Comparison of ENCODE assay signal across 14 mouse cellular contexts in the genomic region with DNA sequence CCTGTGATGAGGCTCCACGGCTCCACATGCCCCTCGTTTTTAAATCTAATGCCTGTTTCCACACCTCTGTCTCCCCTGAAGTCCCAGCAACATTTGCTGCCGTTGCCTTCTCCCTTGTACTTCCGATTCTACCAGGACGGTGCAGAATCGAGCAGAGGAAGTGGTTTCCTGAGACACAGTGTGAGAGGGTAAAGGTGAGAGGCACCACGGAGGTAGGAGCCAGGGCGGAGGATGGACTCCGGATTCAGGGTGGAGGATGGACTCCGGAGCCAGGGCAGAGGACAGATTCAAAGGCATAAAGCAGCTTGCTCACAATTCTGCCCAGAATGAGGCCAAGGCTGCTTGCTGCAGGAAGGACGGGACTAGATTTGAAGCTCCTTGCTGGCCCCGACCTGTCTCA.
DNase-seq lines count a peak whose midpoint lies in the region; ATAC-seq and TF ChIP-seq lines count a peak whose summit lies in the region.
"Had no signal": no experiment of that assay in that cellular context is flagged by ENCODE, and none has a peak within 500 bp of the region (broad histone marks: within the 10 kb centered on the region; RNA-seq: fewer than 3 reads in every experiment).

No protein-coding gene starts in this region.

- no peak for ATAC-seq in hindbrain, embryonic 13.5 days (ENCODE audit: low FRiP score)
- no peak for ATAC-seq in hindbrain, embryonic 14.5 days (ENCODE audit: low FRiP score)
- peak; percentile 59 for ATAC-seq in activated CD4-positive, CD25-positive, alpha-beta regulatory T cell, adult 4 months
- peak; percentile 40 for ATAC-seq in megakaryocyte, adult 5-6 weeks (ENCODE audit: poor library complexity, severe bottlenecking)
- ATAC-seq in forebrain, postnatal 0 days = no peak
- ATAC-seq: liver, postnatal 0 days had no signal

- H3K27ac ChIP-seq in hindbrain, embryonic 13.5 days = peak overlapping the region; percentile 69
- no peak overlapping the region for H3K27ac ChIP-seq in hindbrain, embryonic 14.5 days
- no peak overlapping the region for H3K27ac ChIP-seq in forebrain, postnatal 0 days (ENCODE audit: low read depth, low read length)
- H3K27ac ChIP-seq: gastrocnemius, adult 2 months; heart, embryonic 15.5 days had no signal

- no peaks in the 10 kb centered on the region for H3K27me3 ChIP-seq in hindbrain, embryonic 13.5 days
- H3K27me3 ChIP-seq in hindbrain, embryonic 14.5 days (ENCODE audit: control insufficient read depth, insufficient read depth, low read length) = no peaks in the 10 kb centered on the region
- H3K27me3 ChIP-seq in forebrain, postnatal 0 days (ENCODE audit: insufficient read depth, low read length) = no peaks in the 10 kb centered on the region
- H3K27me3 ChIP-seq: heart, embryonic 15.5 days had no signal

- no peak for TF ChIP-seq CTCF in forebrain, postnatal 0 days (IDR thresholded peaks at IDR 0.05; ENCODE audit: low read depth)

- intact Hi-C loops in left cerebral cortex, postnatal 25 days (cut with DNase I) = no loop called here

- DNase-seq in hindbrain, embryonic 14.5 days (ENCODE audit: low spot score) = no peak
- peak; percentile 37 for DNase-seq in kidney, adult 18-20 months
- DNase-seq in forebrain, postnatal 0 days = no peak
- DNase-seq in spleen, postnatal 4 days (ENCODE audit: low spot score in 2 of 2) = no peak
- no peak for DNase-seq in left cerebral cortex, postnatal 25 days (ENCODE audit: low spot score in 2 of 2)
- DNase-seq: B cell, adult 2 months; gastrocnemius, adult 2 months; liver, postnatal 0 days; midbrain, embryonic 14.5 days; thymus, postnatal 14 days had no signal

- no peak overlapping the region for H3K4me3 ChIP-seq in hindbrain, embryonic 13.5 days
- H3K4me3 ChIP-seq in hindbrain, embryonic 14.5 days (replicated peaks; ENCODE audit: low read length) = no peak overlapping the region
- H3K4me3 ChIP-seq in forebrain, postnatal 0 days (ENCODE audit: low read depth, low read length) = no peak overlapping the region
- H3K4me3 ChIP-seq: gastrocnemius, adult 2 months; heart, embryonic 15.5 days had no signal

- no peak overlapping the region for H3K4me2 ChIP-seq in hindbrain, embryonic 13.5 days
- H3K4me2 ChIP-seq in hindbrain, embryonic 14.5 days (replicated peaks) = no peak overlapping the region
- no peak overlapping the region for H3K4me2 ChIP-seq in forebrain, postnatal 0 days (ENCODE audit: low read depth)
- H3K4me2 ChIP-seq: heart, embryonic 15.5 days had no signal

- 71% methylated on average over 12 of the region's 12 CpGs for WGBS in hindbrain, embryonic 13.5 days
- WGBS in hindbrain, embryonic 14.5 days = 75% methylated on average over 12 of the region's 12 CpGs
- WGBS in forebrain, postnatal 0 days = 85% methylated on average over 12 of the region's 12 CpGs

- no peak overlapping the region for H3K9ac ChIP-seq in hindbrain, embryonic 13.5 days
- H3K9ac ChIP-seq in hindbrain, embryonic 14.5 days = no peak overlapping the region
- no peak overlapping the region for H3K9ac ChIP-seq in forebrain, postnatal 0 days
- H3K9ac ChIP-seq: heart, embryonic 15.5 days; liver, postnatal 0 days had no signal

- H3K9me3 ChIP-seq in hindbrain, embryonic 13.5 days = no peaks in the 10 kb centered on the region
- no peaks in the 10 kb centered on the region for H3K9me3 ChIP-seq in hindbrain, embryonic 14.5 days (ENCODE audit: control insufficient read depth, low read length)
- no peaks in the 10 kb centered on the region for H3K9me3 ChIP-seq in forebrain, postnatal 0 days (ENCODE audit: low read length)
- H3K9me3 ChIP-seq: heart, embryonic 15.5 days had no signal

- H3K4me1 ChIP-seq in hindbrain, embryonic 13.5 days (replicated peaks) = peaks cover 18% of the 10 kb centered on the region
- peaks cover 4% of the 10 kb centered on the region; the same call in 1 of the 2 replicates for H3K4me1 ChIP-seq in hindbrain, embryonic 14.5 days (replicated peaks; ENCODE audit: control insufficient read depth, insufficient read depth, low read length)
- H3K4me1 ChIP-seq in forebrain, postnatal 0 days (ENCODE audit: insufficient read depth) = no peaks in the 10 kb centered on the region
- H3K4me1 ChIP-seq: heart, embryonic 15.5 days had no signal

- H3K36me3 ChIP-seq in hindbrain, embryonic 13.5 days = no peaks in the 10 kb centered on the region
- no peaks in the 10 kb centered on the region for H3K36me3 ChIP-seq in hindbrain, embryonic 14.5 days (replicated peaks; ENCODE audit: control insufficient read depth, insufficient read depth)
- no peaks in the 10 kb centered on the region for H3K36me3 ChIP-seq in forebrain, postnatal 0 days (ENCODE audit: insufficient read depth)
- H3K36me3 ChIP-seq: heart, embryonic 15.5 days had no signal

Comparison
In these comparisons a context has a peak if more than half of its experiments do, and no peak if none do; other contexts are left out.
1. ATAC-seq: peak in activated CD4-positive, CD25-positive, alpha-beta regulatory T cell, adult 4 months (single experiment) and megakaryocyte, adult 5-6 weeks (single experiment); none in hindbrain, embryonic 13.5 days (single experiment), hindbrain, embryonic 14.5 days (single experiment) and forebrain, postnatal 0 days (single experiment).